Mouse (Mus musculus): Measurements from ENCODE around the gene Ralgapa2.

Gene Ralgapa2

DNA sequence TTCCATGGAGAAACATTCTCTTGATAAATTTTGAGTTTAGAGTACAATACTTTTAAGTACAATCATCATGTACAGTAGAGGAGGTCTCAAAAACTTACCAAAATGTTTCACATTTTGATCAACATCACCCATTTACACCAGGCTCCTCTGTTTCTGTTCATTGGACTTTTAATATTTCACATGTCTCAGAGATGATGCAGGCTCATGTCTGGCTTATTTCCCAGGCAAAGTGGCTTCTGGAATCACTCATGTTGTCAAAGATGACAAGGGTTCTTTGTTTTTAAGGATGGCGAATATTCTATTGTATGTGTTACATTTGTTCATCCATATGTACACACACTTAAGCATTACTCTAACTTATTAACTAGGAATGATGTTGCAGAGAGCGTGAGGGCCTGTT, 152.5 kb downstream of the Ralgapa2 start:
- DNase-seq (ENCODE audit: low spot score in 2 of 2), result no peak

DNA sequence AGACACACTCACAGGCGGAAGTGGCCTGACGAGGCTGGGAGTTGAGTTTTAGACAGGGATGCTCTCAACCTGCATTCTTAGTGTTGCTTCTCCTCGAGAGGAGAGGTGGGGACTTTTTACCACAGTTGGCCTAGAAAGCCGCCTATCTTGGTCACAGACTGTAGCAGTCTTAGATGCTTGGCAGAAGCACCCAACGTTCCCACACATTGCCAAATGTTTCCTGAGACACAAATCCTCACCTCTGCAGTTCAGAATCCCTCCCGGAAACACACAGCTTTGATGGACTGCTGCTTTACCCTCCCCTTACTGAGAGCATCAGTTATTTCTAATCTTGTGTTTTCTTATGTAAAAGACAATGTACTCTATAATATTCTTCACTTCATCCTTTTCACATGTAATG, 155.6 kb downstream of the Ralgapa2 start:
- peak in 1 of 2 experiments; percentile 49 for DNase-seq (ENCODE audit: low spot score in 2 of 2)

DNA sequence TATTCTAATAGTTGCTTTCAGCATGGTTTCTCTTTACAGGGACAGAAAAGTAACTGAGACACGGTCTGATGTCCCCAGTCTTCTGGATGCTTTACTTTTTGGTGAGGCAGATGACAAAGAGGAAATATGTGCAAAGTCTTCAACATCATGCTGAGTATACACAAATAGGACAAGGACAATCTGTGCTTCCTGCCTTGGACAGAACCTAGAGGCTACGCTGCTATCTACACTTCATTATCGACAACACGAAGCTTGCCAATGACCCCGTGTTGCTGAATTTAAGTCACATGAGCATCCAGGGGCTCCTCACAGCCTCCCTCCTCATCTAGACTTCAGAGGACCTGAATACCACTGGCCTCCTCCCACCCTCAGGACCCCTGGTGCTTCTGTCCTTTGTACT, 161.9 kb downstream of the Ralgapa2 start:
- DNase-seq (ENCODE audit: low spot score in 2 of 2), result no peak

DNA sequence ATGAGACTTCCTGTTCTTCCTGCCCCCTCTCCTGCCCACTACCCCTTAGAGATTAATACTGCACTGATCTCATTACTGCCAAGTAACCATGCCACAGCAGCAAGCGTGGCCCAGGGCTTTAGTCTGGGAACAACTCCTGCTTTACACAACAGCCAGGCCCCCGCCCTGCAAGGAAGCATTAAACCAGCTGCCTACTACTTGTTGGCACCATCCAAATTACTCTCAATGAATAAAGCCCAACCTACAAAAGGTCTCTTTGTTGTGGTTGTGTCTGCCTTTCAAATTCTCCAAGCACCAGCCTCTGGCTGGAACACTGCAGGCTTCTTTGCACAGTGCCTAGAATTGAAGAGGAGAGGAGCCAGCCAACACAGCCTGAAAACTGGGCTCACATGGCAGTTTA, 164.2 kb downstream of the Ralgapa2 start:
- peak; percentile 55 to 56 for DNase-seq (ENCODE audit: low spot score in 2 of 2)

DNA sequence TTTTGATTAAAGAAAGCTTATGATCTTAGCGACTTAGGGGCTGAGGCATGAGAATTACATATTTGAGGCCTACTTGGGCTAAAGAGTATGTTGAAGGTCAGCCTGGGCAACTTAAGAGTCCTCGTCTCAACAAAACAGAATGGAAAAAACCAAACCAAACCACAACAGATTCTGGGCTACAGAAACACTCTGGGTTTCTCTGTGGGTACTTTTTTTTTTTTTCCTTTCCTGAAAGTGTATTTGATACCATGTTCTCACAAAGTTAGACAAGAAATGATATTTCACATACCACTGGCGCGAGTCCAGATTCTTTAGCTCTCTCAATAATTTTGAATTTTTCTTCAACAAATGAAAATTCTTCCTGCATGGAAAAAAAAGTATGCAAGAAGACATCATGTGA, 172.1 kb downstream of the Ralgapa2 start:
- DNase-seq (ENCODE audit: low spot score in 2 of 2), result no peak

DNA sequence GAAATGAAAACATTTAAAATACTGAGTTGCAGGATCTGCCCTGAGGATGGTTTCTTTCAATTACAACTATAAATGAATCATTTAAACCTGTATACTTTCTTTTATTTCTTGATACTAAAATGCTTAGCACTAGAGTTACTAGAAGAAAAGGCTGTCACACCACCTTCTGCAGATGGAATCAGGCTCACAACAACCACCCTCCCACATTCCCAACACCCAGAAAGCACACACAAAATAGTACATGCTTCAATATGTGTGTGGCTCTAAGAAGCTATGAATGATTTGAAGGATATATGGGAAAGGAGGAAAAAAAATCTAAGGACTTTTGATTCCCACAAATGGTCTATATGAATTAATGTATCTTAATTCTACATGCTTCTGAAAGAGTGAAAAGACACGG, 174.6 kb downstream of the Ralgapa2 start:
- DNase-seq (ENCODE audit: low spot score in 2 of 2), result no peak

DNA sequence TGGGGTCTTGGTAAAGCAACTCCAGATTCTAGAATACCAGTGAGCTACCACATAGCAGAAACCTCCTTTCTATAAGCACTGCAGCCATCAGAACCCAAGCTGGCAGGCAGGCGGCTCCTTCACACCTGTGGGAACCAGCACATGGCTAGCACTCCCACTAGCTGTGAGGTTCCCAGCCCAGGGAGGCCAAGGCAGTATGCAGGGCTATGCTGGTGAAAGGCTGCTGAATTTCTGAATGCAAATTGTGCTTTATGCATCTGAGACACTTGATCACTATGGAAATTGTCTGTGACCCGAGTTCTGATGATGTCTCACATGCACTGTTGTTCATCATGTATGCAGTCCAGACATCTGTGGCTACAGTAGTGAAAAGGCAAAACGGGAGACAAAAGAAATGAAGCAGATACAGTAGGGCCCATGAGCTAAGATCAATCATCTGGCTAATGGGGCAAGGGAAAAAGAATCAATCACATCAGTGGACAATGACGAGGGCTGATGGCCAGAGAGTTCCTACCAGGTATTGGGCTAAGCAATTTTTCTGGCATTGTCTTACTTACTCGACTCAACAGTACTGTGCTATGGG, 180.2 kb downstream of the Ralgapa2 start:
- no peak for DNase-seq (ENCODE audit: low spot score in 2 of 2)

DNA sequence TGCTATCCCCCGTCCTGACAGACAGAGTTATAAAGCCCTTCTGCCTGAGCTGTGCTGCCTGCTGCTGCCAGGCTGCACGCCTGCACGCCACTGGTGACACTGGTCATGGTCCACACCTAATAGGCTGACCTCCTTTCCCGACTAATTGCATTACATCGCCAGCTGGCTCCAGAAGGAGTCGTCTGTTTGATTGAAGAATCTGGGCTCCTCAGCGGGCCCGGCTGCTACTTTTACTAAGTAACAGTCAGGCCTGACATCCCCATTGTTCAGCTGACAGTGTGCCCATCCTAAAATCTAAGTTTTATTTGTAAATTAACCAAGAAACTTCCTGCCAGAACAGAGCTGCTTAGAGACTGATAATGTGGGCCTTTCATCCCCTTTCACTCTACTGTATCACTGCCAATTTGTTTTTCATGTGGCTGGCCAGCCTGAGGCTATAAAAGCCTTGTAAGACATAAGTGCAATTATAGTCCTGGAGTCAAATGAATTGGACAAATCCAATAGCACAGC, 181.3 kb downstream of the Ralgapa2 start:
- DNase-seq (ENCODE audit: low spot score in 2 of 2), result peak in 1 of 2 experiments; percentile 44

DNA sequence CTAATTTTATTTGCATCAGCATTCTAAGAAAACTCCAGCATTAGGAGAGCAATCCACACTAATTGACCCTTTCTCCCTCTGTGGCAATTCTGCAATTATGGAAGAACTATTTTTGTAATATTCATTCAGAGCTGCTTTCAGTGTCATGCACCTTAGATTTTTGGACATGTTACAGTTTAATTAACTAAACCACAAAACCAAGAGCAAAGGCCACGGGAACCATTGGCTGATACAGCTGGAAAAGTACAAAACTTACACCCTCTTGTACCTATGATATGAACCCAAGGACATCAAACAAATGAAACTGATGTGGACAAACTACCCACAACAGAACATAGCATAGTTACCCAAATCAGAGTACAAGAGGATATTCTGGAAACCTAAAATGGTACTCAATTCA, 182.0 kb downstream of the Ralgapa2 start:
- no peak for DNase-seq (ENCODE audit: low spot score in 2 of 2)

DNA sequence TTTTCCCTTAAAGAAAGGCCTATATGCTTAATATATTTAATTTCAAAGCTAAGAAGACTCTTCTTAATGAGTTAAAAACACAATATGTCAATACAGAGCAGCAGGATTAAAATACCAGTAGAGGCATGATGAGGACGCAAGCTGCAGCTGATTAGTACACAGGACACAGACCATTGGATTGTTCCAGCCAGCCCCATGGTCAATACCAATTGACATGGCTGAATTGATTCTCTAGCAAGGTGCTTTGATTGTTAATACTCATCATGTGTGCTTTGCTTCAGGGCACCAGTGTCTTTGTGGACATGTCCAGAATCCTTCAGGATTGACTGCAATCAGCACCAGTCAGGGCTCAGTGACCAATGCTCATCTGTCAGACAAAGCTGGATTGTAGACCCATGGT, 185.5 kb downstream of the Ralgapa2 start:
- DNase-seq (ENCODE audit: low spot score in 2 of 2), result no peak

DNA sequence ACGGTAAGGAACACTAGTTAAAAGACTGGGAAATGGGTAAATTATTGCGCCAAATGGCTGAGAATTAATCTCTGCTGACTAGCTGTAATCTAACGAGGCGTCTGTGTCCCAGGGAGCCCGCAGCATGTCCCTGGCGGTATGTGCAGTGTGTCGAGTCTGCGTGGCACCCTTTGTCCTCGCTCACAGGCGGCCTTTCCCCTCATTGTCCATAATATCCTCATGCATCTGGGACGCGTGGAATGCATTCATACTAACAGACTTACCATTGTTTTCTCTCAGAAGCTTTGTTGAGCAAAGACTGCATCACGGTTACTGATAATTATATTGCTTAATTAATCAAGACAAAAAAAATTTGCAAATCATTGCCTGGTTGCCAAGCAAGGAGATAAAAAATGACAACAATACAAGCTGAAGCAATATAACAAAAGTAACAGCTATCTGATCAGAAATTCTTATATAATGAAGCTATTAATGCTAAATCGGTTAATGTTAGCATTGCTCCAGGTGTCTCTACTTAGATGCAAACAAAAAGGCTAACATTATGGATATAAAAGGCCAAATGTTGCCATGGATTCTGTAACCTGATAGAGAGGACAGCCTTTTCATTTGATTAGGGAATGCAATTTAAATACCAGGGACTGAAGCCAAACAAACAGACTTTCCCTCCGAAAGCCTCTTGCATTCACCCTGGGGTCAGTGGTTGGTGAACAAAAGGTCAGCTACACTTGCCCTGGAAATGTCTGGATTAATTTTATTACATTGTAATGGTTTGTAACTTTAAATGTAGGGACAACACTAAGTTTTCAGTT, 187.0 kb downstream of the Ralgapa2 start:
- no peak for DNase-seq (ENCODE audit: low spot score in 2 of 2)

DNA sequence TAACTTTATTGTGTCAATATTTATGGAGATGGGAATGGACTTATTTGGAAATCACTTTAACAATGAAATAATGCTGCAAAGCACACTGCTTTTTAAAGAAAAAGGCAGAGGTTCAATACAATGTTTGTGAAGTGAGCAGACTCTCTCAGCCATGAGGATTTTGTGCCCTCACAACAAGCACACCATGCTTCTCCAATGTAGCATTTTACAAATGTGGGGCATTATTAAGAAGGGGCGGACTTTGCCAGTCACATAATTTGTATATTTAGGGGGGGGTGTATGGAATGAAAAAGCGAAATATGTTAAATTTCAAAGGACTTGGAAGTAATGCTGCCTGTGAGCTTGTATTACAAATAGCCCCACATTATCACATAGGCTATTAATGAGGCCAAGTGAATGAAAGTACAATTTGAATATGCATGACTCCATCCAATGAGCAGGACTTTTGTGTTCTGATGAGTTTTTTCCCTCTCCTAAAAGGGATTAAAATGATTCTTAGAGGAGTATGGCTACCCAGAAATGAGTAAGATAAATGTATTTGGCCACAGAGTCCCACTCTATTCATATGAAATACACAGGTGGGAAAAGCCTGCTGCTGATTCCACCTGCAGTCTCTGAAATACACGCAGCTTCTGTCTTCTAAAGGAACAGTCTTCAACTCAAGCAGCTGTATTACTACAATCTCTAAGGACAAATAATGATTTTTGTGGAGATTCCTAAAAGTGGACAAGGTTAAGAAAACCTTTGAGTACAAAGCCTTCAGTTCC, 187.8 kb downstream of the Ralgapa2 start:
- DNase-seq (ENCODE audit: low spot score in 2 of 2), result no peak

DNA sequence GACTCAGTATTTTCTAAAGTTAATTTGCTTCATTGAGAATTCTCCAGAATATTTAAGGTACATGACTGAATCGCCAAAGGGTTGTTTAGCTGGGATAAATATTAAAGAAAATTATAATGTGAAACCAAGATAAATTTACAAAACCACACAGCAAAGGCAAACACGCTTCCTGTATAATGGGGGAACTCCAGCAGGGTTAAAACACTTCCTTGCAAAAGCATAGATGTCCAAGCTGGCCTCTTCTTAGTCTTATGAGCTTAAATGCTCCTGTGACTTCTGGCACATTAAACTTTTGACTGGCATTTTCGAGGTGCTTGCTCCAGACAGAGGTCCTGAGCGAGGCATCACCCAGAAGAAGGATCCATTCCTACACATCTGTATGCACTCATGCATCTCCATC, 188.6 kb downstream of the Ralgapa2 start:
- no peak for DNase-seq (ENCODE audit: low spot score in 2 of 2)

DNA sequence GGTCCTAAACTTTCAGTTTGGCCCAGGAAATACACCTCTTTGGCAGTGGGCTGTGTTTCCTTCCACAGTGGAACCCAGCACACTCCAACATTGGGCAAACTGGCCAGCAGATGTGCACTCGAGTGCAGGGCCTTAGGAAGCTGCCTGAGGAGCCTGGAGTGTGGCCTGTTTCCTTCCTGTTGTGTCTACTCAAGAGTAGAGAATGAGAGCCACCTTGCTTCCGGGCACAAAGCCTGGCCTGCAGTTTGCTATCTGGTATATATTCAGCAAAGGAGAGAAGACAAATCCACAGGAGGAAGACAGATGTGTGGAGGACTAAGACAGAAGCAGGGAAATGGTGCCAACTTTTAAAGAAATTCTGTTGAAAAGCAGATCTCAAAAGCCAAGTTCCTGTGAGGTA, 189.4 kb downstream of the Ralgapa2 start:
- no peak for DNase-seq (ENCODE audit: low spot score in 2 of 2)

DNA sequence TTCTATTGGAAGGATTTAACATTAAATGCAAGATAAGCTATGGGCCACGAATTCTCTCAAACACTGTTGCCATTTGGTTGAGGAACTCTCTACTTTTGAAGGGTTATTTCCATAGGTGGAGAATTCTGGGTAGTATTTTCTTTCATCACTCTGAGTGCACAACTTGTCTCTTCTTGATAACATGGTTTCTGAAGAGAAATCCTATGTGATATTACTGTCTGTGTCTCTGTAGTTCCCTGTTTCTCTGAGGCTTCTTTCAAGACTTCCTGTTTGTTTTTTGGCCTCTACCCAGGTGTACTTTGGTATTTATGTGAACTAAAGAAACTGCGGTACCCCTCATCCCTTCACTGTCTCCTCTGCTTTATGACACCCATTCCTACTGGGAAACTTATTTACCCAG, 190.1 kb downstream of the Ralgapa2 start:
- no peak for DNase-seq (ENCODE audit: low spot score in 2 of 2)

DNA sequence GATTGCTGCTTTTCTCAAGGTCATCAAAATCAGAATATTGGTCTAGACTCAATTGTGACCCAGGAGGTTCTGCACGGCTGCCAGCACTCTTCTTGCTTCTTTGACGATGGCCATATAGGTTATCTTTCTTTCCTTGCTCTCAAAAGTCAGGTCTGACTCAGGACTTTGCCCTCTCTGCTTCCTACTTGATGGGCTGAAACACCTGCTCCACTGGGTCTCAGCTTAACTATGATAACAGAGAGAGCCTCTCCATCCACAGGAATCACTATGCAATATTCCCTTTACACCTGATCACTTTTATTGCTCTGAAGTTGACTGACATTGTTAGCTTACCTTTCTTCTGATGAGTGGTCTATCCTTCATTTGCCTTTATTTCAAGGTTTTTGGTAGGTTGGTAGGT, 191.5 kb downstream of the Ralgapa2 start:
- no peak for DNase-seq (ENCODE audit: low spot score in 2 of 2)

DNA sequence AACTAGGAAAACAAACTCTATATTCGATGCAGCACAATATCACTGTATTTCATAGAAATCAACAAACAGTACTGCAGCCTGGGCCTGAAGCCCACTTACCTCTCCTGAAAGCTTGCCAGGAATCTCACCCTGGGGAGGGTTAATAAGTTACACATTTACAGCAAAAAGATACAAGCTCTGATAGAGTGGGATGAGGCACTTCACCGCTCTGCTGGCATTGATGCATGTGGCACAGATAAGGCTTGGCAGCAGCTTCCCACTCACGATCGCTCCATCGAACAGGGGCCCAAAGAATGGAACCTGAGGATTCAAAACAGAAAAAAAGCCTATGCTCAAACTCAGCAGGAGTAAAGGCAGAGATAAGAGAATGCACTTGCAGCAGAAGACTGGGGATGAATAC, 197.4 kb downstream of the Ralgapa2 start:
- no peak for DNase-seq (ENCODE audit: low spot score in 2 of 2)

DNA sequence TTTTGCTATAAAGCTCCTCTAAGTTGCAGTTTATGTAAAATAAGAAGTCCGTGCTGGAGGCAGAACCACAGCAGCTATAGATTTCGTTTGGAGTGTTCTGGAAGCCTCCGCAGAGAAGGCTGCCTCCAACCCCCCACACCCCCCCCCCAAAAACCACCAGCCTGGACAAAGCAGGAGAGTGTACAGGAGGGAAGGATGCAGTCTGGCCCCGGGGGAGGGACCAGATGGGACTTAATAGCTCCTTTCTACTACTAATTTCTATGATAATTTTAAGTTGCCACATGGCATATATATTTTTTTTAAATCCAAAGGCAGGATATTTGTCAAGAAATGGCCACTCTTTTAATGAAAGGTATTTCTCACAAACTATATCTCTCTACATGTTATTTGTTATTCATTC, 198.3 kb downstream of the Ralgapa2 start:
- no peak for DNase-seq (ENCODE audit: low spot score in 2 of 2)

DNA sequence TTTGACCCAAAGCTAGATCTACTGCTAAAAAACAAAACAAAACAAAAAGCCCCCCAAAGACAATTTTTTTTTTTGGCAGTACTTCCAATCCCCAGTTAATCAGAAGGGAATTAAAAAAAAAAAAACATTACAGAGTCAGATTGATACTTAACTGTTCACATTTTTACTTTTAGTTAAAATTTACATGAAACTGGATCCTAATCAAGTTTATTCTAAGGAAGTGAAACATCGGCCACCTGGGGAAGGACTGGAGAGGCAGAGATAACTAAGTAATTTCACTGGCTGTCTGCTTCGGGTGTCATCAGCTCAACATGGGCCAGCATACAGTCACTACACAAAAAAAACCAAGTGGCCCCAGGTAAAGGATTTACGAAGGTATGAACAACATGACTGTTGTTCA, 201.4 kb downstream of the Ralgapa2 start:
- no peak for DNase-seq (ENCODE audit: low spot score in 2 of 2)

DNA sequence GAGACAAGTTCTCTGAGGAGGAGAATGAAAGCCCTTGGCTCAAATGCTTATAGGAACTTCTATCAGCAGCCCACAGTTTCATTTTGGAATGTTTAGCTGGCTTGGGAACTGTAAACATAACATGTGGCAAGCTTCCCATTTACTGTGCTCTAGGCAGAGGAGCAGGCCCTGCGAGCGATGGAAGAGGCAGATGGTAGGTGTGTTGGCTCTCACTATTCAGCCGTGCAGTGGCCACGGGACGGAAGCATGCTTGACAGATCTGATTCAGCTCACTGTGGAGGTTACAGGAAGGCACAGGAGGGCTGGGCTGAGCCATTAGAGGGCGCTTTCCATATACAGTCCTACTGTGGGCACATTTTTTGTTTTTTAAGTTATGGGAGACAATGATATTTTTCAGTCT, 201.9 kb downstream of the Ralgapa2 start:
- no peak for DNase-seq (ENCODE audit: low spot score in 2 of 2)

DNA sequence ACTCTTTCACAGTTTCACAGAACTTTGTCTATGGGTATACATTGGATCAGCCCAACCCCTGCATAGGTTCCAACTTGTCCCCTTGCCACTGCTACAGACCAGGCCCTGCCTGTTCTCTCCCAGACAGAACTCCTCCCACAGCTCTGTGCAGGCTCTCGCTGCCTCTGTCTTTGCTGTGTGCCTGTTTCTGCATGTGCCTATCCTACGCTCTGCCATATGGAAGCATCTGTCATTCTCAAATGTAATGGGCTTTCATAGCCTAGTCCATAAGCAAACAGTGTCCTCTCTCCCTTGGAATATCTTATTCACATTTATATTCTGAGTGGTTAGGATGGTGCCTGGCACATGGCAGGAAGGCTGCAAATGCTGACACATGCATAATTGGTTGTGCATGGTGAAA, 202.7 kb downstream of the Ralgapa2 start:
- no peak for DNase-seq (ENCODE audit: low spot score in 2 of 2)

DNA sequence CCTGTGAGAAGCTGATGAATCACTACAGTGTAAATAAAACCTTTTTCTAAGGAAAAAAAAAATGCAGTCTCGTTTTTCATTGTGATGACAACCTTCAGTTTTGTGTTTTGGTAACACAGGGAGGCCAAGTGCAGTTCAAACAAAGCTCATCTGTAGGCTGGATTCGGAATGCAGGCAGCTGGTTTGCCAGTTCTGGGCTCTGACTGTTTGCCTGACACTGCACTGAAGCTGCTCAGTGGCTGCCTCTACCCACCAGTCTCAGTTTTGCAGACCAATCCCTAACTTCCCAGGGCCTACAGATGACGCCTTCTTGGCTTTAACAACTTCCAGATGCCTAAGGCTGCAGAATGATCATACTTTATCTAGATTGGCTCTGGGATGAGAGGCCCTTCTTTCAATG, 205.1 kb downstream of the Ralgapa2 start:
- no peak for DNase-seq (ENCODE audit: low spot score in 2 of 2)

All from left cerebral cortex, adult 9 months (tissue).